Mouse (Mus musculus) cerebellum, adult 9-11 months (tissue): ENCODE data around the gene Cxcl9.

Experiments
- DNase-seq: peaks from one replicate; pipeline ENCODE4 v3.0.0; 2022

The Cxcl9 gene

GRCm38 (mm10) chr5:92277437-92278394 is 50.2 kb downstream of the Cxcl9 start, which contains the start of gene Naaa:
TSS of gene Naaa (minus strand) at chr5:92278170.
- DNase-seq, result peak; percentile 90
